Mouse (Mus musculus) megakaryocyte, embryonic 14.5 days (primary cell): ENCODE measurements around the gene Arfgap3. TPM values are rescaled to one million over a fixed set of nuclear protein-coding genes. Genes with fewer than 3 reads are reported as not detected.
"Not testable (repeated sequence)": the region's sequence is repeated elsewhere in the genome, so short reads cannot be mapped to it uniquely, and the experiment has no call there.

Experiments used
- H3K27me3 ChIP-seq: replicated peaks from 2 replicates; pipeline ENCODE3; 2012; ENCODE audit warnings: inconsistent platforms
- H3K36me3 ChIP-seq: replicated peaks from 2 replicates; pipeline ENCODE3; 2012; ENCODE audit warnings: low read length, inconsistent platforms, mixed read lengths
- H3K4me1 ChIP-seq: 2 replicates; pipeline ENCODE4 v1.6.1; 2012; ENCODE audit warnings: inconsistent platforms
- H3K4me3 ChIP-seq: replicated peaks from 2 replicates; pipeline ENCODE3; 2012; ENCODE audit warnings: moderate library complexity, mild to moderate bottlenecking, inconsistent platforms
- H3K9me3 ChIP-seq: 2 replicates; pipeline ENCODE4 v1.6.1; 2012; ENCODE audit warnings: inconsistent platforms
- FLI1 ChIP-seq: IDR thresholded peaks from 2 replicates; pipeline ENCODE4 v1.6.1; 2012; ENCODE audit warnings: low read length, inconsistent platforms, mixed read lengths
- GATA1 ChIP-seq: IDR thresholded peaks from 3 replicates; pipeline ENCODE4 v1.6.1; 2012; ENCODE audit warnings: mixed read lengths, low read length, inconsistent platforms, borderline replicate concordance
- polyA plus RNA-seq: library from polyadenylated mRNA; stranded (reverse); fragments of >175 nt; gene quantifications from 2 replicates; pipeline ENCODE4 v1.2.3, GENCODE M21; 2012; ENCODE audit warnings: low replicate concordance; ENCODE audit not compliant: insufficient read depth

Arfgap3 gene
- polyA plus RNA-seq, 1 experiment: 22.6 TPM

- H3K4me3 ChIP-seq: peak overlapping the region; percentile 88
- H3K4me1 ChIP-seq: peaks cover 43% of the 10 kb centered on the region
- peaks cover 7% of the 10 kb centered on the region for H3K36me3 ChIP-seq
- peaks cover 3% of the 10 kb centered on the region for H3K27me3 ChIP-seq
- no peak for TF ChIP-seq FLI1
- no peak for TF ChIP-seq GATA1
- no peaks in the 10 kb centered on the region for H3K9me3 ChIP-seq
These were observed 17.0 kb upstream of the Arfgap3 start for GRCm38 (mm10) chr15:83366933-83367552.

GRCm38 (mm10) chr15:83365697-83366096, 15.7 kb upstream of the Arfgap3 start:
- peaks cover 42% of the 10 kb centered on the region for H3K4me1 ChIP-seq
- TF ChIP-seq FLI1: no peak
- TF ChIP-seq GATA1: no peak
- H3K9me3 ChIP-seq: no peaks in the 10 kb centered on the region
- no peak overlapping the region for H3K4me3 ChIP-seq
- peaks cover 2% of the 10 kb centered on the region for H3K36me3 ChIP-seq
- peaks cover 3% of the 10 kb centered on the region for H3K27me3 ChIP-seq

- H3K27me3 ChIP-seq: peaks cover 5% of the 10 kb centered on the region
- H3K36me3 ChIP-seq: peaks cover 1% of the 10 kb centered on the region
- H3K4me3 ChIP-seq: no peak overlapping the region
- H3K9me3 ChIP-seq: no peaks in the 10 kb centered on the region
- TF ChIP-seq FLI1 (no peak), GATA1 (no peak)
- peaks cover 51% of the 10 kb centered on the region for H3K4me1 ChIP-seq
These were observed 14.1 kb upstream of the Arfgap3 start for GRCm38 (mm10) chr15:83364194-83364593.

GRCm38 (mm10) chr15:83362813-83363212, 12.8 kb upstream of the Arfgap3 start:
- peaks cover 63% of the 10 kb centered on the region for H3K4me1 ChIP-seq
- not testable (repeated sequence) for H3K36me3 ChIP-seq, H3K9me3 ChIP-seq, H3K27me3 ChIP-seq, H3K4me3 ChIP-seq

GRCm38 (mm10) chr15:83360899-83361298, 10.9 kb upstream of the Arfgap3 start:
- not testable (repeated sequence) for H3K9me3 ChIP-seq, H3K36me3 ChIP-seq, H3K4me3 ChIP-seq
- Histone ChIP-seq H3K4me1 (peaks cover 62% of the 10 kb centered on the region), H3K27me3 (peaks cover 13% of the 10 kb centered on the region)

GRCm38 (mm10) chr15:83360140-83360539, 10.1 kb upstream of the Arfgap3 start:
- Histone ChIP-seq H3K36me3 (peaks cover 5% of the 10 kb centered on the region), H3K4me1 (peaks cover 66% of the 10 kb centered on the region), H3K4me3 (no peak overlapping the region), H3K27me3 (peaks cover 13% of the 10 kb centered on the region), H3K9me3 (no peaks in the 10 kb centered on the region)
- no peak for TF ChIP-seq GATA1
- TF ChIP-seq FLI1: no peak

- Histone ChIP-seq H3K27me3 (peaks cover 13% of the 10 kb centered on the region), H3K4me1 (peaks cover 56% of the 10 kb centered on the region), H3K36me3 (peaks cover 10% of the 10 kb centered on the region), H3K4me3 (peak overlapping the region; percentile 54), H3K9me3 (no peaks in the 10 kb centered on the region)
- no peak for TF ChIP-seq GATA1
- TF ChIP-seq FLI1: no peak
These were observed 8.4 kb upstream of the Arfgap3 start for GRCm38 (mm10) chr15:83358476-83358875.

GRCm38 (mm10) chr15:83351546-83351945, 1.5 kb upstream of the Arfgap3 start:
- H3K27me3 ChIP-seq: peaks cover 4% of the 10 kb centered on the region
- H3K36me3 ChIP-seq: peaks cover 26% of the 10 kb centered on the region
- no peak for TF ChIP-seq GATA1
- no peak for TF ChIP-seq FLI1
- no peaks in the 10 kb centered on the region for H3K9me3 ChIP-seq
- H3K4me3 ChIP-seq: no peak overlapping the region
- peaks cover 59% of the 10 kb centered on the region for H3K4me1 ChIP-seq

GRCm38 (mm10) chr15:83350859-83351258, 812 bp upstream of the Arfgap3 start:
- Histone ChIP-seq H3K4me1 (peaks cover 61% of the 10 kb centered on the region), H3K9me3 (no peaks in the 10 kb centered on the region), H3K4me3 (no peak overlapping the region), H3K36me3 (peaks cover 33% of the 10 kb centered on the region), H3K27me3 (no peaks in the 10 kb centered on the region)
- no peak for TF ChIP-seq GATA1
- no peak for TF ChIP-seq FLI1

- H3K4me1 ChIP-seq: peaks cover 73% of the 10 kb centered on the region
These were observed 658 bp downstream of the Arfgap3 start for GRCm38 (mm10) chr15:83349225-83349953.

More at GRCm38 (mm10) chr15:83349225-83349953, 658 bp downstream of the Arfgap3 start:
- TF ChIP-seq GATA1 (no peak), FLI1 (no peak)
- H3K9me3 ChIP-seq: no peaks in the 10 kb centered on the region
- H3K27me3 ChIP-seq: no peaks in the 10 kb centered on the region
- peak overlapping the region; percentile 96 for H3K4me3 ChIP-seq
- peaks cover 43% of the 10 kb centered on the region for H3K36me3 ChIP-seq
